Mouse (Mus musculus) lung, embryonic 14.5 days (tissue): ENCODE results near the gene Cpne6. TPM values are rescaled to one million over a fixed set of nuclear protein-coding genes. Genes with fewer than 3 reads are reported as not detected.

Source experiments
- ATAC-seq: fragments of 200-750 bp; cut with Nextera tagmentation; 2 replicates; pipeline ENCODE4 v1.8.0; 2017; ENCODE audit warnings: mild to moderate bottlenecking, moderate TSS enrichment, moderate library complexity; ENCODE audit not compliant: insufficient read depth
- DNase-seq: peaks from one replicate; pipeline ENCODE4 v3.0.0-alpha.2; 2015
- H3K27ac ChIP-seq: fragments of 300-500 bp; sonication (generic); 2 replicates; pipeline ENCODE4 v1.5.1; 2014; ENCODE audit warnings: low read depth, mild to moderate bottlenecking, moderate library complexity
- H3K27me3 ChIP-seq: fragments of 300-500 bp; sonication (generic); 2 replicates; pipeline ENCODE4 v1.6.1; 2014; ENCODE audit warnings: low read length, control low read depth; ENCODE audit not compliant: insufficient read depth
- H3K36me3 ChIP-seq: fragments of 300-500 bp; sonication (generic); 2 replicates; pipeline ENCODE4 v1.6.1; 2014; ENCODE audit warnings: control low read depth; ENCODE audit not compliant: insufficient read depth
- H3K4me1 ChIP-seq: fragments of 300-500 bp; sonication (generic); 2 replicates; pipeline ENCODE4 v1.6.1; 2014; ENCODE audit warnings: antibody characterized with exemption, control low read depth; ENCODE audit not compliant: insufficient read depth
- H3K4me2 ChIP-seq: fragments of 300-500 bp; sonication (generic); 2 replicates; pipeline ENCODE4 v1.6.1; 2014; ENCODE audit warnings: mild to moderate bottlenecking
- H3K4me3 ChIP-seq: fragments of 300-500 bp; sonication (generic); 2 replicates; pipeline ENCODE4 v1.5.1; 2014; ENCODE audit warnings: low read depth, low read length
- H3K9ac ChIP-seq: fragments of 300-500 bp; sonication (generic); 2 replicates; pipeline ENCODE4 v1.6.1; 2014
- H3K9me3 ChIP-seq: fragments of 300-500 bp; sonication (generic); 2 replicates; pipeline ENCODE4 v1.6.1; 2016; ENCODE audit warnings: low read depth, low read length, control low read depth
- CTCF ChIP-seq: IDR thresholded peaks from 2 replicates; pipeline ENCODE4 v1.5.1; 2016; ENCODE audit warnings: antibody characterized with exemption, low read depth
- WGBS: fragments of 180-500 bp; shearing (Covaris S2); extraction: QIAGEN DNeasy Blood & Tissue Kit; methylation state at CpG from one replicate; pipeline ENCODE4 v1.1.7; 2014; 5-methylcytosine and 5-hydroxymethylcytosine counted together
- polyA plus RNA-seq: library from polyadenylated mRNA; unstranded; fragments of >200 nt; fragmentation: Nextera tagmentation; extraction: Ambion mirVana; gene quantifications from 2 replicates; pipeline ENCODE4 v1.2.1, GENCODE M21; 2014

Cpne6 gene
- polyA plus RNA-seq, 1 experiment from 2014 or later, result 0.25 TPM

DNA sequence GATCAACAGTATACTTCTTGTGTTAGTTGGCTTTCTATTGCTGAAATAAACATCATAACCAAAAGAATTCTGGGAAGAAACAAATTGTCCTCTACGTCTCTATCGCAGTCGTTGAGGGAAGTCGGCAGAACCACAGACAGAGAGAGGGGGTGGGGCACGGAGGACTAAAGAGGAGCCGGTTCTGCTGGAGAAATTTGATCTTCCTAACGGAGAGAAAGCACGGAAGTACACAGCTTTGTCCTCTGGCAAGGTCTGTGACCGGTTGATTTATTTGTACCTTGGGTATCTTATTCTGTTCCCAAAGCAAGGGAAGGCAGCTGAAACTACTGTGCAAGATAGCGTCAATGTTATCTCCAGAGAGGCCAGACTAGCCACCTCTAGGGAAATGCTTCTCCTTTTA is 39.4 kb upstream of the Cpne6 start:
- 0% methylated on average over 10 of the region's 10 CpGs for WGBS

DNA sequence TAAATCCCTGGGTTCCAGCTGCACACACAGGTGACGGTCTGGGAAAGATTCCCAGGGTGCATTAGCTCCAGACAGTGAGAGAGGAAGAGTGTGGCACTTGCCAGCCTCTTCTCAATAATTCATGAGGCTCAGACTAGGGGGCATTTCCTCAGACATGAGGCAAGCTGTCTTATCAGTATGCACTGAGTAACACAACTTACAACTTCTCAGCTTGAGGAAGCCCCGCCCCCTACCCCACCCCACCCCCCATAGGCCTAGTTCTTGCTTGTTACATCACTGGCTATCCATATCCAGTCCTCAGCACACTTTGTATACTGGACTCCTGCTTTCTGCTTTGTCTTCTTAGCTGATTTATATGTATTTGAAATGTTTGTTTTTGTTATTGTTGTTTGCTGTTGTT is 34.6 kb upstream of the Cpne6 start:
- Histone ChIP-seq H3K4me3 (no peak overlapping the region), H3K4me1 (peaks cover 6% of the 10 kb centered on the region; the same call in 1 of the 2 replicates), H3K4me2 (no peak overlapping the region), H3K9ac (no peak overlapping the region), H3K36me3 (no peaks in the 10 kb centered on the region), H3K27me3 (no peaks in the 10 kb centered on the region), H3K9me3 (no peaks in the 10 kb centered on the region), H3K27ac (no peak overlapping the region)
- WGBS, result 44% methylated on average over 2 of the region's 2 CpGs
- TF ChIP-seq CTCF, result no peak
- DNase-seq, result no peak
- no peak for ATAC-seq

More for the DNA sequence above, 39.4 kb upstream of the Cpne6 start:
- DNase-seq, result peak; percentile 44
- TF ChIP-seq CTCF, result no peak
- no peaks in the 10 kb centered on the region; the same call in 1 of the 2 replicates for H3K27me3 ChIP-seq
- no peak overlapping the region for H3K27ac ChIP-seq
- H3K9ac ChIP-seq, result peak overlapping the region; percentile 26; the same call in 1 of the 2 replicates
- no peaks in the 10 kb centered on the region for H3K9me3 ChIP-seq
- no peaks in the 10 kb centered on the region for H3K36me3 ChIP-seq
- H3K4me2 ChIP-seq, result peak overlapping the region; percentile 43
- no peak overlapping the region for H3K4me3 ChIP-seq
- H3K4me1 ChIP-seq, result no peaks in the 10 kb centered on the region
- ATAC-seq, result peak; percentile 58; the same call in 1 of the 2 replicates

DNA sequence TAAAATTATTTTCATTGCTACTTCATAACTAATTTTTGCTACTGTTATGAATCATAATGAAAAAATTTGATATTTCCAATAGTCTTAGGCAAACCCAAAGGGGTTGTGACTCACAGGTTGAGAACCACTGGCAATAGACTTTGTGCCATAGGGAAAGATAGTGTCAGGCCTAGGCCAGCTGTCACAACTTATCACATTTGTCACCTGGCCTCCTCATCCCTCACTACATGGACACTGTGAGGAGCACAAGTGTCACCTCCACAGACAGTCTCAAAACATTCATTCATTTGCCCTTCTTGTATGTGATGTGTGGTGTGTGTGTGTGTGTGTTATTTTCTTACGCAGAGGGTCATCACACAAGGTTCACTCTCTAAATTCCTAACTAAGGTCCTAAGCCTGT is 32.8 kb upstream of the Cpne6 start:
- Histone ChIP-seq H3K9me3 (no peaks in the 10 kb centered on the region), H3K4me3 (no peak overlapping the region), H3K27me3 (no peaks in the 10 kb centered on the region), H3K9ac (no peak overlapping the region), H3K36me3 (peaks cover 8% of the 10 kb centered on the region), H3K27ac (no peak overlapping the region), H3K4me1 (peaks cover 6% of the 10 kb centered on the region; the same call in 1 of the 2 replicates), H3K4me2 (no peak overlapping the region)
- DNase-seq (no peak), ATAC-seq (no peak)
- 94% methylated on average over 1 of the region's 1 CpGs for WGBS
- TF ChIP-seq CTCF, result no peak

DNA sequence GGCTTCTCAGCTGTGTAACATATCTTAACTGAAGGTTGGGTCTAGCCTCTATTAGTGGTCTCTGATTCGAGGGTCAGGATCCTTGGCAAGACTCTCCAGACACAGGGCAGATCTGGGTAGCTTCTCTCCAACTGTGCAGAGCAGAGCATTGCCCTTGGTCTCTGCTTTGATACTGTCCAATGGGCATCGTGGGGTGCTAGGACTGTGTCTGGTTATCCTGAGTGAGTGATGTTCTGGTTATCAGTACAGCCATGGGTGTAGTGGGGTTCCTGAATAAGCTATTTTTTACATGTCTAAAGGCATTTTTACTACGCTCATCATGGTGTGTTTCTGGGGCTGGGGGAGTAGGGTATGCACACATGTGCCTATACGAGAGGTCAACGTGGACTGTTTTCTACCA is 32.4 kb upstream of the Cpne6 start:
- WGBS, result 73% methylated on average over 5 of the region's 5 CpGs
- ATAC-seq (no peak), DNase-seq (no peak)
- Histone ChIP-seq H3K4me2 (peak overlapping the region; percentile 68), H3K27ac (no peak overlapping the region), H3K4me3 (peak overlapping the region; percentile 64; the same call in 1 of the 2 replicates), H3K9ac (no peak overlapping the region), H3K9me3 (no peaks in the 10 kb centered on the region), H3K36me3 (peaks cover 8% of the 10 kb centered on the region), H3K4me1 (peaks cover 6% of the 10 kb centered on the region; the same call in 1 of the 2 replicates), H3K27me3 (no peaks in the 10 kb centered on the region)
- TF ChIP-seq CTCF, result no peak

DNA sequence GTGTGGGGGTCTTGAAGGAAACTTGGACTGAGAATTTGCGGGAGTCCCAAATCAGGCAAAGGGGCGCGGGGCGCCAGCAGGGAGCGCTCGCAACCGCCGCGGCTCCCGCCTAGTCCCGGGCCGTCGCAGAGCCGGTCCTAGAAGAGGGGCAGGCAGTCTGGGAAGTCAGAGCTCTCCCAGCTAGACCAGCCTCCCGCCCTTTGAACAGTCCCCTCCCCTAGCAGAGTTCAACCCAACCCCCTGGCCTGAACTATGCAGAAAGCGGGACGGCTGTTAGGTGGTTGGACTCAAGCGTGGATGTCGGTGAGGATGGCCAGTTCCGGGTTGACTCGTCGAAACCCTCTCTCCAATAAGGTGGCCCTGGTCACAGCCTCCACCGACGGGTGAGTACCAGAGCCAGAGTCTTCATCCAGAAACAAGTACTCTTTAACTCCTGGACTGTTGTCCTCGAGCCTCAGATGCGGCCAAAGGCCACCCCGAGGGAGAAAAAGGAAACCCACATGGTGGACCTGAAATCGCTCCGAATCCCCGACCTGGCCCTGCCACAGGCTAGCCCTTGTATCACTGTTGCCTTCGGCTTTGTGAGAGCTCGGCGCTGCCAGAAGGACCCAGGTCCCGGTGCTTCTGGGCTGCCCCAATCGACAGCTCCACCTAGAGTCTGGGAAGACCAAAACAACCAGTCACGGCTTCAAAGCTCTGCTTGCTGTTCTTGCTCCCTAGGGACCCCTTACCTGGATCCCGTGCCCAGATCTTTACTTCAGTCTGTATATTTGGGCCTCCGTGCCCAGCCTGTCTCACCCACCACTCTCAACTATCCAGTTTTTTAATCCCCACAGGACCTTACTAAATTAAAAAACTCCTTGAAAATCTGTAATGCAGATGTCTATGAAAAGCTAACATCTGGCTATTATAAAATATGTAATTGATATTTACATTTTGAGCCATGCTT is 31.3 kb upstream of the Cpne6 start, which contains the start of gene Dhrs4:
Gene Dhrs4 (plus strand): TSS at position 108 of the 949 bp plus-strand sequence.
- DNase-seq, result peak; percentile 90
- Histone ChIP-seq H3K4me1 (peaks cover 6% of the 10 kb centered on the region; the same call in 1 of the 2 replicates), H3K36me3 (peaks cover 8% of the 10 kb centered on the region), H3K27me3 (no peaks in the 10 kb centered on the region), H3K9me3 (no peaks in the 10 kb centered on the region), H3K9ac (peak within 1 kb of the TSS; percentile 82), H3K4me3 (peak within 1 kb of the TSS; percentile 64), H3K4me2 (peak within 1 kb of the TSS; percentile 68), H3K27ac (peak within 1 kb of the TSS; percentile 89)
- WGBS, result 1% methylated on average over 38 of the region's 38 CpGs
- TF ChIP-seq CTCF, result peak; percentile 71
- peak; percentile 99 for ATAC-seq

DNA sequence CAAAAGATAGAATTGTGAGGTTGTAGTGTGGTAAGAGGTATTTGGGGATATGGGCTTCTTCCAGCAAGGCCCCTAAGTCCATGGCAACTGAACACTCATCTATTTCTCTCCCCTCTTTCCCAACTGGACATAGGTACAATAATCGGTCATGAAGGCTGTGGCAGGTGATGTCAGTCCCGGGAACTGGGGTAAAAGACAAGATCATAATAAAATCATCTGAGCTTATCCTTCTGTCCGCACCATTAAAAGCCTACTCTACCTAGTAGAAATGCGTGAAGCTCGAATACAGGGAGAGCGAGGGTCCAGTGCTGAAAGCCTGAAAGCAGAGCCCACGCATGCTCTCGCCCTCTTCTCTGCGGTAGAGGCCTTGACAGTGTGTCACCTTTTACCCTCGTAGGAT is 30.6 kb upstream of the Cpne6 start:
- Histone ChIP-seq H3K27ac (no peak overlapping the region), H3K36me3 (peaks cover 11% of the 10 kb centered on the region), H3K4me2 (peak overlapping the region; percentile 68), H3K9ac (no peak overlapping the region; the same call in 1 of the 2 replicates), H3K4me3 (peak overlapping the region; percentile 64), H3K27me3 (no peaks in the 10 kb centered on the region), H3K4me1 (peaks cover 6% of the 10 kb centered on the region; the same call in 1 of the 2 replicates), H3K9me3 (no peaks in the 10 kb centered on the region)
- no peak for DNase-seq
- 89% methylated on average over 10 of the region's 10 CpGs for WGBS
- no peak for ATAC-seq
- TF ChIP-seq CTCF, result no peak
